Mouse (Mus musculus) mesoderm, embryonic 11.5 days (tissue): ENCODE measurements at regions not wholly inside any gene's neighbourhood (a gene's known extent, or its start where the extent isn't known, plus 50 kb on each side); places are given as distances from the start of the nearest gene placed in this dataset.
"Not testable (repeated sequence)": the region's sequence is repeated elsewhere in the genome, so short reads cannot be mapped to it uniquely, and the experiment has no call there.

Experiments
- DNase-seq: peaks from one replicate; pipeline ENCODE4 v3.0.0-alpha.2; 2012; ENCODE audit warnings: low read depth, low spot score

DNA sequence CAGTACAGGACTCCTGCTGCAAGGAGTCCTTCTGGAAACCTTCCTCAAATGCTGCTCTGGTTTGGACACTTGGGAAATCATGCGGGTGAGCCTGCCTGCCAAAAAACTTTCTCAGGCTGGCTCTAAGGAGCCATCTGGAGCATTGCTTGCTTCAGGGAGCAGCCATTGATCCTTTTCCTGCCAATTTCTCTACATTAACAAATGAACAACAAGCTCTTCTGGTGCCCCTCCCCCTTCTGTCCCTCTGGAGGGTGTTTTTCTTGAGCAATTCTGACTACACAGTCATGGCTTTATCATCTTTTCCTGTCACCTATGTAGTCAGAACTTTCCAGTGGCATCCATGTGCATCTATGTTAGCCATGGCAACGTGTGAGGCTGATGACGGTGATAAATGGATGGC lies 84.5 kb downstream of the Fam43a start:
- no peak for DNase-seq

DNA sequence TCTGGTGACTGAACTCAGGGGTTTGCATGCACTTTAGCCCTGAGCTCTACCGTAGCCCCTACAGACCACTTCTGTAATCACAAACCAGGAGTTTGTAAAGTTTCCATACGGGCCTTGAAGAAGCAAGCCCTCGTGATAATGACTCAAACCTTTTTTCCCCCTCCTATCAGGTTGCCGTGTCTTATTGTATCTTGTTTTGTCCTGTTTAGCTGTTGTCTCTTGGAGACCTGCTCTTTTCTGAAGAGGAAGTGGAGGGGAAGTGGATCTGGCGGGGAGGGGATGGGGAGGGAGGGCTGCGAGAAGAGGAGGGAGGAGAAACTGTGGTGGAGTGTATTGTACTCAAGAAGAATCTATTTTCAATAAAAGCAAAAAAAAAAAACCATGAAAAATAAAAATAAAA lies 87.0 kb downstream of the Fam43a start:
- DNase-seq = no peak

DNA sequence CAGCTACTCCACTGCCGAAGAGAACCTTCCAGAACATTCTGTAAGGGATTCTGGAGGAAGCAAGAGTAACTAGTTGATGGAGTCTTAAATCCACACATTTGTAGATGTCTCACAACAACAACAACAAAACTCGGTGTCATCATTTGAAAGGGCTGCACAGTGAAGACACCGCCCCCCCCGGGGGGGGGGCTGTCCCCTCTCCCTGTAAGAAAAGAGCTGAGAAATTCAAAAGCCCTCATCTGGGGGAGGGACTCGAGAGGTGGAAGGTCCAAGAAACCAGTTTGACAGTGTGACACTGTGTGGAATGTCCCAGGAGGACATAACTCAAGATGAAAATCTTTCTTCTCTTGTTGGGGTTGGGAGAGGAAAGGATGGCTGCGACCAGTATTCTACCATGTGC lies 87.7 kb downstream of the Fam43a start:
- DNase-seq = no peak

DNA sequence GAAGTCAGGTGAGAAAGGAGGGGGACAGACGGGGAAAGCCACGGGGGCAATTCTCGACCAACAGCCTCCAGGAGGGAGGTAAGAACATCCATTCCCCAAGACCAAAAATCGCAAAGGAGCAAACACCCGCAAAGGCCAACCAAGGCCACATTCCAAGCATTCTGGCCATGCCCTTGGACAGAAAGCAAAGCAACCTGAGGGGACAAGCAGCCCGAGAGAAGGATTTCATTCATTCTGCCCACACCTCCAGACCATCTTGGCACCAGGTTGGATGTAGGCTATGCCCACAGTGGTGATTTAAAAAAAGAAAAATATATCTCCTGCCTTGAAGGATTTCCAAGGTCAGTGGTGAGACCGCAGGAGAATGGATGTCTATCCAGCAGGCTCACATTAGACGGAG lies 88.2 kb downstream of the Fam43a start:
- peak; percentile 30 for DNase-seq

GRCm38 (mm10) chr16:30690531-30690930 lies 91.0 kb downstream of the Fam43a start:
- DNase-seq = no peak

- DNase-seq = no peak
Observed at GRCm38 (mm10) chr16:30691964-30692363, 92.4 kb downstream of the Fam43a start.

DNA sequence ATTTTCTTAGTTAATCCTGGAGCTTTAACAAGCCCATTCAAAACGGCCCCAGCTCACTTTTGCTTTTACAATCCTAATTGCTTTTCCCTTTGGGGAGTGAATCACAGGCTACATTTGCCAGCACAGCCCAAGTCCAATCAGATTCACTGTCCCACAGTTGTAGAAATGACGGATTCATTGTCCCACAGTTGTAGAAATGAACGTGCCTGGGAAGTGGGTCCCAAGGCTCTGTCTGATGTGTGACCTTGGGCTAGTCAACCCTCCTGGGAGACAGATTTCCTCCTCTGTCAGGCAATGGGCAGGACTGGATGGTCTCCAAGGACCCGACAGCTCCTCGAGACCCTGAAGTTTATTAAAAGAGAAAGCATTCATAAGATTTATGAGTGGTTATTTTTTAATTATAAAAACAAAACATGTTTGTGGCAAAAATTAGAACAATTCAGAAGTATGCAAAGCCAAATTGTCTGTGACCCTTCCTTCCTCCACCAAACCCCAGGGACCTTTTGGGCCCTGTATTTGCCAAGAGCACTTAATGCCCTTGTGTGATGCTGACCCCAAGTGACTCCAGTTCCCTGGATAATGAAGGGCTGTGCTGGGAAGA lies 93.1 kb downstream of the Fam43a start:
- no peak for DNase-seq

DNA sequence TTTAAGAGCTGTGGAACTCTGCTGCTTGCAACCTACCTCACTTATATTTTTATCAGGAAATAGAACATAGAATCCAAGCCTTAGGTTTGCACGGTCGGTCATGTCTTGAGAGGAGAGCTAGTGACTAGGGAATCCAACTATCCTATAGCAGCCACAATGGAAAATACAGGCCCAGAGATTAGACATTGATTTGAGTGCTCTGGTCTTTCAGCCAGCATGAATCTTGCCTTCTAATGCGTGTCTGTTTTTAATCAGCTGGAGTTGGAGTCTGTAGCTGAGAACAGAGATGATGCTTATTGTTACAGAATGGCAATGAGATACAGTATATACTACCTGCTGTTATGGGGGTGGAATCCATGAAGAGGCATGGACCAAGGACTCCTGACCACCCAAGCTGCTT lies 93.7 kb downstream of the Fam43a start:
- DNase-seq = no peak

- DNase-seq = no peak
Observed at GRCm38 (mm10) chr16:30693839-30694527, 94.5 kb downstream of the Fam43a start.

DNA sequence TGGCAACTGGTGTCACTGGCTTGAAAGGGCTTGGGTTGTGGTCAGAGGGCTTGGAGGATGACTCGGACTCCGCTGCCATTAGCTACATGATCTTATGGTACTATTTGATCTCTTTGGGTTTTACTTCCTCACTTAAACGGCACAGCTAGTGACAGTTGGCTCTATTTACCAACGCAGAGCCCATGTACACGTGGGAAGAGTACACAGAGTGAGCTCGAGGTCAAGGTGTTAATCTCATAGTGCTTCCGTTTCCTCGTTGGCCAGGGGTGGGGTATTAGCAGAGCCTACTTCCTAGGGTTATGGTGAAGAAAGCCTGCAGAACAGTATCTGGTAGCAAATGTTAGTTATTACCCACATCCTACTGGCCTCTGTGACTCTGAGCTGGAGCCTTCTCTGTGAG lies 96.2 kb downstream of the Fam43a start:
- DNase-seq = no peak

- DNase-seq = no peak
Observed at GRCm38 (mm10) chr16:30697209-30697608, 97.7 kb downstream of the Fam43a start.

DNA sequence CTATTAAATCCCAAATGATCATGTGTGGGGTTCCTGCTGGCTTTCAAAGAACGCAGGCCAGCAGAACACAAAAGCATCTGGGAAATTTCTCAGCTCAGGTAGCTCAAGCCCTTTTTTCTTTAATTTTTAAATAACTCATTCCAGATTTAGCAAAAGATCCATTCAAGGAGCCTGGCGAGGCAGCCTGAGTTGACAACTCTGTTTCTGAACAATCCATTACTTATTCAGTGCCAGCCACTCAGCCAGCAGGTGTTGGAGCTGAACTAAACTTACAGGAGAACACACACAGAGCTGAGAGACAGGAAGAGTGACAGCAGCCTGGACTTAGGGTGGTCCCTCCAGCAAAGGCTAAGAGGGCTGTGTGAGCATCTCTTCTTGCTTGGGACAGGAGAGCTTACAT lies 98.3 kb downstream of the Fam43a start:
- DNase-seq = no peak

DNA sequence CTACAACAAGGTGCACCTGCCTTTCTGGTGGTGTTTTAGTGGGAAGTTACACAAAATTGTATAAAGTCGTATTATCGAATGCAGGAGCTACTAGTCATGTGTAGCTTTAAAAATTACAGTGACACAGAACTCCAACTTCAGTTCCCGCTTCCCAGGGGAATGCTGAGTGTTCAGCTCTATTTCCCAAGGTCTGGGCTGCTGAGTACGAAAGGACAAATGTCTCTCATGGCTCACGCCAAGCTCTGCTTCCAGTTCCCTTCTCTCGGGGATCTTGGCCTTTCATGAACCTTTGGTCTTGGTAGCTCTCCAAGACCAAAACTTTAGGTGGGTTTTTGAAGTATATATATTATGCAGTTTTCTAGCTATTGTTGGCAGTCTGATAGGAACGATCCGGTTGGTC lies 104.3 kb downstream of the Fam43a start:
- no peak for DNase-seq

DNA sequence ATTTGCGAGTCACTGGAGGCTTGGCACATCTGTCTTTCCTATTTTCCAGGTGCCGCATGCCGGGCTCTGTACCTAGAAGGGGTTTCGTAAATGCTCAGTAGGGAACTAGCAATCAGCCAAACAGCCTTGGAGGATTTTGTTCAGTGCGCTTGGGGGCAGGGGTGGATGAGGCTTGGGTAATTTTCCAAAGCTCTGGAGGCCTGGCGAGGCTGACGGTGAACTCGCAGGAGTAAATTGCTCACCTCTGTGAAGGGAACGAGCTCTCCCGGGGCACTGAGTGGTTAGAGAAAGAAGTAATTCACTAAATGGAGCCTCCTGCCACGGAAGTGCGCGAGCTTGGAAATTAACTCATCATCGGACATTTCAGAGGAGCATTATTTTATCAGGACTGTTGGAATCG lies 110.0 kb downstream of the Fam43a start:
- no peak for DNase-seq

GRCm38 (mm10) chr16:30709975-30710374 lies 110.5 kb downstream of the Fam43a start:
- no peak for DNase-seq

- no peak for DNase-seq
Observed at GRCm38 (mm10) chr16:30712570-30712969, 113.0 kb downstream of the Fam43a start.

DNA sequence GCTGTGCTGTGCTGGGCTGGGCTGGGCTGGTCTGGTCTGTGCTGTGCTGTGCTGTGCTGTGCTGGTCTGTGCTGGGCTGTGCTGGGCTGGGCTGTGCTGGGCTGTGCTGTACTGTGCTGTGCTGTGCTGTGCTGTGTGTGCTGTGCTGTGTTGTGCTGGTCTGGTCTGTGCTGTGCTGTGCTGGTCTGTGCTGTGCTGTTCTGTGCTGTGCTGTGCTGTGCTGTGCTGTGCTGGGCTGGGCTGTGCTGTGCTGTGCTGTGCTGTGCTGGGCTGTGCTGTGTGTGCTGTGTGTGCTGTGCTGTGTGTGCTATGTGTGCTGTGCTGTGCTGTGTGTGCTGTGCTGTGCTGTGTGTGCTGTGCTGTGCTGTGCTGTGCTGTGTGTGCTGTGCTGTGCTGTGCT lies 118.1 kb downstream of the Fam43a start:
- DNase-seq = not testable (repeated sequence)

GRCm38 (mm10) chr16:30720791-30721190 lies 121.3 kb downstream of the Fam43a start:
- peak; percentile 69 for DNase-seq

DNA sequence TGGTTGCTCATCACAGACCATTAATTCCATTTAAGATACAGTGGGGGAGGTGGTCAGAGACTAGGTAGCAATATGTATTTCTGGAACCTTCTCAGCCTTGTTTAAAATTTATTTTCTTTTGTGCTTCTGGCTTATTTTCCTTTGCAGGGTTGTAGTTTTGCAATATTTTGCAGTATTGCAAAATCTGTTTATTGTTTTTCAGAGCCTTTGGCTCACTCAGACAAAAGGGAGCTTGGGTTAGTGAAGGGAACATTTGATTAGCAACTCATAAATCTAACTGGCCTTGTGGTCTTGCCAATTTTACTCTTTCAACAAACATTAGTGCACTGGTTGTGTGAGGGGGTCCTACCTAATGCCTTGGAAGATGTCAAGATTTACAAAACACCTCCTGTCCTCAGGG lies 121.7 kb downstream of the Fam43a start:
- DNase-seq = no peak

- DNase-seq = no peak
Observed at GRCm38 (mm10) chr16:30722372-30722771, 122.8 kb downstream of the Fam43a start.

GRCm38 (mm10) chr16:30724591-30724990 lies 125.1 kb downstream of the Fam43a start:
- DNase-seq = no peak

GRCm38 (mm10) chr16:30732770-30733415 lies 133.4 kb downstream of the Fam43a start:
- DNase-seq = no peak

- DNase-seq = peak; percentile 56
Observed at GRCm38 (mm10) chr16:30733478-30733877, 134.0 kb downstream of the Fam43a start.
